ENCODE assay signal across 8 mouse cellular contexts in the genomic region with DNA sequence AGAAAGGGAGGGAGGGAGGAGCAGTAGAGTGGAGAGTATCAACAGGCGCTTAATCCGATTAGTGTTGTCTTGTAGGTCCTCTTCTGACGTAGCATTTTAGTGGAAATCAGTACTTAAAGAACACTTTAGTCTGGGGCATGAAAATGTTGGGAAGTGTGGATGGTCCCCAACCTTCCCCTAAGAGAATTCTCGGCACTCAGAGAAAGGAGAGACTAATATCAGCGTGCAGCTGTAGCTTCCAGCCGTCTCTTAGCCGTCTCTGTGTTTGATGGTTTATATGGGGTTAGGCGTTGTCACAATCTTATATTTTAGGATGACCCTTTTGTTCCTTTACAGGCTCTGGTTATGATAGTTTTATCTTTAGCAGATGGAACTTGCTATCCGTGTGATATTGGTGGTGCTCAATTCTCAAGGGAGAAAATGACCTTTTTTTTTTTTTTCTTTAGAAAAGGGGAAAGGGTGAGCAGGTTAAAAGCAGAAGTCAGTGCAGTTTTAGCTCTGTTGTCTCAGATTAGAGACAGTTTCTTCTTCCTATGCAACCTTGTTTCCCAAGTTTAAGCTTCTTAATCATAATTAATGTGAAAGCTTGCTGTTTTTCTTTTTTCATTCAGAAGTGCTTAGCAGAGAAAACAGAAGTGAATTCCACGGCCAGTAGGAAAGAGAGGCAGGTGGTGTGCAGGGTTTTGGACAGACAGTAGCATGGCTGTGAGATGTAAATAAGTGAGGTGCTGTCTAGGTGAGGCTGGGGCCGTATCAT. TPM values are rescaled to one million over a fixed set of nuclear protein-coding genes. Genes with fewer than 3 reads are reported as not detected.
DNase-seq lines count a peak whose midpoint lies in the region; ATAC-seq and TF ChIP-seq lines count a peak whose summit lies in the region.

No protein-coding gene starts in this region.

- peaks cover 4% of the 10 kb centered on the region; the same call in 1 of the 2 replicates for H3K4me1 ChIP-seq in lung, adult 2 months (ENCODE audit: control insufficient read depth, insufficient read depth, low read length)
- peaks cover 4% of the 10 kb centered on the region; the same call in 1 of the 2 replicates for H3K4me1 ChIP-seq in embryonic facial prominence, embryonic 14.5 days (ENCODE audit: control insufficient read depth, insufficient read depth, low read length)
- peaks cover 10% of the 10 kb centered on the region for H3K4me1 ChIP-seq in limb, embryonic 12.5 days (replicated peaks)
- H3K4me1 ChIP-seq in small intestine, adult 2 months (ENCODE audit: control insufficient read depth, insufficient read depth, insufficient read length, low read length) = peaks cover 3% of the 10 kb centered on the region; the same call in 1 of the 2 replicates

- H3K9me3 ChIP-seq in embryonic facial prominence, embryonic 14.5 days (ENCODE audit: control insufficient read depth, low read length) = no peaks in the 10 kb centered on the region
- H3K9me3 ChIP-seq in limb, embryonic 12.5 days = no peaks in the 10 kb centered on the region

- WGBS in lung, adult 2 months = 10% methylated on average over 11 of the region's 11 CpGs
- 14% methylated on average over 11 of the region's 11 CpGs for WGBS in embryonic facial prominence, embryonic 14.5 days
- 17% methylated on average over 11 of the region's 11 CpGs for WGBS in limb, embryonic 12.5 days
- 5% methylated on average over 11 of the region's 11 CpGs for WGBS in small intestine, adult 2 months

- DNase-seq in lung, adult 2 months = no peak
- DNase-seq in lung, postnatal 10 days = no peak
- no peak for DNase-seq in embryonic facial prominence, embryonic 14.5 days (ENCODE audit: low spot score)
- no peak for DNase-seq in left cerebral cortex, adult 9 months (ENCODE audit: low spot score in 2 of 2)
- no peak for DNase-seq in frontal cortex, postnatal 14 days (ENCODE audit: low spot score in 2 of 2)
- DNase-seq in cerebellum, adult 18-20 months = no peak

- H3K27ac ChIP-seq in embryonic facial prominence, embryonic 14.5 days (replicated peaks; ENCODE audit: low read depth, low read length) = peak overlapping the region; percentile 69; the same call in 1 of the 2 replicates
- peak overlapping the region; percentile 59; the same call in 1 of the 2 replicates for H3K27ac ChIP-seq in limb, embryonic 12.5 days
- 0 out of 2 replicates have a peak overlapping the region, but pooled peaks have one; percentile 11 for H3K27ac ChIP-seq in small intestine, adult 2 months (ENCODE audit: insufficient read depth, low read depth, low read length)

- no peaks in the 10 kb centered on the region for H3K27me3 ChIP-seq in embryonic facial prominence, embryonic 14.5 days (replicated peaks; ENCODE audit: control insufficient read depth, insufficient read depth, low read length)
- H3K27me3 ChIP-seq in limb, embryonic 12.5 days = no peaks in the 10 kb centered on the region
- H3K27me3 ChIP-seq in small intestine, adult 2 months (ENCODE audit: control insufficient read depth, insufficient read depth, low read length) = no peaks in the 10 kb centered on the region

- H3K36me3 ChIP-seq in embryonic facial prominence, embryonic 14.5 days (ENCODE audit: control insufficient read depth, insufficient read depth, low read length) = peaks cover 25% of the 10 kb centered on the region
- peaks cover 20% of the 10 kb centered on the region for H3K36me3 ChIP-seq in limb, embryonic 12.5 days
- 0 out of 2 replicates have a peak, but pooled peaks cover 2% of the 10 kb centered on the region for H3K36me3 ChIP-seq in small intestine, adult 2 months (ENCODE audit: control insufficient read depth, insufficient read depth, low read length)

- peak overlapping the region; percentile 79 for H3K9ac ChIP-seq in embryonic facial prominence, embryonic 14.5 days (ENCODE audit: low read depth, low read length)
- H3K9ac ChIP-seq in limb, embryonic 12.5 days (replicated peaks) = peak overlapping the region; percentile 78

- no peak for ATAC-seq in embryonic facial prominence, embryonic 14.5 days (ENCODE audit: low read depth)
- ATAC-seq in limb, embryonic 12.5 days (ENCODE audit: insufficient number of reproducible peaks, insufficient read depth, low FRiP score, low TSS enrichment, low read depth) = 0 out of 2 replicates have a peak, but pooled peaks have one; percentile 9

- no peak for TF ChIP-seq CTCF in lung, adult 2 months (IDR thresholded peaks at IDR 0.05; ENCODE audit: insufficient read depth, low read length)
- TF ChIP-seq CTCF in small intestine, adult 2 months (IDR thresholded peaks at IDR 0.05; ENCODE audit: extremely low read depth, insufficient read length, insufficient replicate concordance, low read depth, low read length) = no peak

- H3K4me2 ChIP-seq in embryonic facial prominence, embryonic 14.5 days (ENCODE audit: low read depth, low read length) = peak overlapping the region; percentile 88
- H3K4me2 ChIP-seq in limb, embryonic 12.5 days = peak overlapping the region; percentile 85

- H3K4me3 ChIP-seq in lung, adult 2 months (replicated peaks; ENCODE audit: extremely low read depth, low read depth, low read length) = peak overlapping the region; percentile 81
- peak overlapping the region; percentile 68 for H3K4me3 ChIP-seq in embryonic facial prominence, embryonic 14.5 days (ENCODE audit: low read depth, low read length)
- H3K4me3 ChIP-seq in limb, embryonic 12.5 days (replicated peaks) = peak overlapping the region; percentile 88
- peak overlapping the region; percentile 94 for H3K4me3 ChIP-seq in small intestine, adult 2 months (ENCODE audit: low read depth, low read length)

- no peak for TF ChIP-seq POLR2A in lung, adult 2 months (IDR thresholded peaks at IDR 0.05; ENCODE audit: borderline replicate concordance, extremely low read depth, low read depth, low read length)
- TF ChIP-seq POLR2A in small intestine, adult 2 months (IDR thresholded peaks at IDR 0.05; ENCODE audit: low read depth, low read length) = no peak

RNA-seq across cellular contexts. Expression of a gene that starts 0.8 kb away (rescaled TPM):
- polyA plus RNA-seq in lung, adult 2 months (2012; rRNA removed) = 25.9 and 33.9 TPM in 2 replicates
- 59.7 and 62.9 TPM in 2 replicates for polyA plus RNA-seq in embryonic facial prominence, embryonic 14.5 days (2014; fragmentation: Nextera tagmentation; extraction: Ambion mirVana)
- 85.6 and 85.7 TPM in 2 replicates for polyA plus RNA-seq in limb, embryonic 12.5 days (2016; fragmentation: Nextera tagmentation; extraction: Ambion mirVana)
- 11.2 and 17.8 TPM in 2 replicates for polyA plus RNA-seq in small intestine, adult 2 months (2012; rRNA removed)

RNA-seq across cellular contexts. Expression of a gene that starts 12.0 kb away (rescaled TPM):
- not detected in 2 replicates for polyA plus RNA-seq in lung, adult 2 months (2012; rRNA removed)
- polyA plus RNA-seq in embryonic facial prominence, embryonic 14.5 days (2014; fragmentation: Nextera tagmentation; extraction: Ambion mirVana) = not detected in 2 replicates
- not detected in 2 replicates for polyA plus RNA-seq in limb, embryonic 12.5 days (2016; fragmentation: Nextera tagmentation; extraction: Ambion mirVana)
- polyA plus RNA-seq in small intestine, adult 2 months (2012; rRNA removed) = 0.19 TPM in 1 of 2 replicates, not detected in the other

RNA-seq across cellular contexts. Expression of a gene that starts 18.8 kb away (rescaled TPM):
- 32.1 and 33.3 TPM in 2 replicates for polyA plus RNA-seq in lung, adult 2 months (2012; rRNA removed)
- polyA plus RNA-seq in embryonic facial prominence, embryonic 14.5 days (2014; fragmentation: Nextera tagmentation; extraction: Ambion mirVana) = 3.2 and 3.3 TPM in 2 replicates
- polyA plus RNA-seq in limb, embryonic 12.5 days (2016; fragmentation: Nextera tagmentation; extraction: Ambion mirVana) = 4.4 and 5.4 TPM in 2 replicates
- 88.7 and 124 TPM in 2 replicates for polyA plus RNA-seq in small intestine, adult 2 months (2012; rRNA removed)

RNA-seq across cellular contexts. Expression of a gene that starts 32.6 kb away (rescaled TPM):
- 207 and 208 TPM in 2 replicates for polyA plus RNA-seq in lung, adult 2 months (2012; rRNA removed)
- polyA plus RNA-seq in embryonic facial prominence, embryonic 14.5 days (2014; fragmentation: Nextera tagmentation; extraction: Ambion mirVana) = 49.0 and 50.4 TPM in 2 replicates
- polyA plus RNA-seq in limb, embryonic 12.5 days (2016; fragmentation: Nextera tagmentation; extraction: Ambion mirVana) = 27.4 and 29.9 TPM in 2 replicates
- polyA plus RNA-seq in small intestine, adult 2 months (2012; rRNA removed) = 187 and 452 TPM in 2 replicates

RNA-seq across cellular contexts. Expression of a gene that starts 50.1 kb away (rescaled TPM):
- 30.4 and 37.8 TPM in 2 replicates for polyA plus RNA-seq in lung, adult 2 months (2012; rRNA removed)
- 5.8 and 6.4 TPM in 2 replicates for polyA plus RNA-seq in embryonic facial prominence, embryonic 14.5 days (2014; fragmentation: Nextera tagmentation; extraction: Ambion mirVana)
- 3.0 and 3.7 TPM in 2 replicates for polyA plus RNA-seq in limb, embryonic 12.5 days (2016; fragmentation: Nextera tagmentation; extraction: Ambion mirVana)
- 4.7 and 6.5 TPM in 2 replicates for polyA plus RNA-seq in small intestine, adult 2 months (2012; rRNA removed)

Comparison
In these comparisons a context has a peak if more than half of its experiments do, and no peak if none do; other contexts are left out.
1. H3K27ac ChIP-seq: peak in every context shown above with its lines; median percentile 69 in embryonic facial prominence, embryonic 14.5 days; 59 in limb, embryonic 12.5 days; 11 in small intestine, adult 2 months.